Mouse (Mus musculus): Measurements from ENCODE around the gene Hbs1l. TPM values are rescaled to one million over a fixed set of nuclear protein-coding genes. Genes with fewer than 3 reads are reported as not detected.
"Not testable (repeated sequence)": the region's sequence is repeated elsewhere in the genome, so short reads cannot be mapped to it uniquely, and the experiment has no call there.

The Hbs1l gene
- polyA plus RNA-seq, 1 experiment from 2014 or later = 121 TPM

DNA sequence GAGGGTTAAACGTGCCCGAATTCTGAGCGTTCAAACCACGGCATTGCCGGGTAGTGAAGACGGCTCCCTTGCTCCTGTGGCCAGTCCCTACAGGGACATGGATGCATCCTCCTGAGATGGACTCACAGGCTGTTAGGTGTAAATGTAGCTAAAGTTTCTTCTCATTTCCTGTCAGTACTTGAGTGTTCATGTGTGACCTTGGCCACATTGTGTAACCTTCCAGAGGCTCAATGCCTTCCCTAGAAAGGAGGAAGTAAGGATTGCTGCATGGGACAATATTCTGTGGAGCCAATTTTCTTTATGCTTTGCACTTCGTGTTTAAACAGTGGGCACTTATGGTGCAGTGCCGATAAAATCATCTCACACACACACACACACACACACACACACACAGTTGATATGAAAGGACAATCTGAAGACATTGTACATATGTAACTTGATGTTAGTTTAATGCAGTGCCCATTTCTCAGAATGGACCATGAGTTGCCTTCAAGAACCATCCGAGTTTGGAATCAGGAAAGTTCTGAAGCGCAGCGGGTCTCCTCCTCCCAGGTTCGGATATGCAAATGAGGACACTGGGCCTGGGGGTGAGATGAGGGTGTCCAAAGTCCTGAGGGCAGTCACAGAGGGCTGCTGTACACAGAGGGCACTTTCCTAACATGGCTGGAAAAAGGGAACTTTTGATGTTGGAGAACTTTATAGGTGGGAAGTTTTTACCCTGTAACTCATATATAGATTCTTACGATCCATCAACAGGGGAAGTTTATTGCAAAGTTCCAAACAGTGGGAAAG is 81.1 kb downstream of the Hbs1l start, which contains the start of gene Aldh8a1:
Gene Aldh8a1, plus strand, starts transcription at position 610 of the 792 bp plus-strand sequence.
- H3K27me3 ChIP-seq (replicated peaks; ENCODE audit: low read depth, poor library complexity, severe bottlenecking) = no peaks in the 10 kb centered on the region; the same call in 1 of the 2 replicates
- peaks cover 2% of the 10 kb centered on the region; the same call in 1 of the 2 replicates for H3K4me1 ChIP-seq
- no peak for DNase-seq (ENCODE audit: low spot score)
- H3K36me3 ChIP-seq (replicated peaks) = no peaks in the 10 kb centered on the region
- H3K4me3 ChIP-seq = no peak within 1 kb of the TSS
- no peaks in the 10 kb centered on the region for H3K9me3 ChIP-seq
- WGBS = 87% methylated on average over 13 of the region's 13 CpGs
- no peak within 1 kb of the TSS for H3K27ac ChIP-seq (replicated peaks)

DNA sequence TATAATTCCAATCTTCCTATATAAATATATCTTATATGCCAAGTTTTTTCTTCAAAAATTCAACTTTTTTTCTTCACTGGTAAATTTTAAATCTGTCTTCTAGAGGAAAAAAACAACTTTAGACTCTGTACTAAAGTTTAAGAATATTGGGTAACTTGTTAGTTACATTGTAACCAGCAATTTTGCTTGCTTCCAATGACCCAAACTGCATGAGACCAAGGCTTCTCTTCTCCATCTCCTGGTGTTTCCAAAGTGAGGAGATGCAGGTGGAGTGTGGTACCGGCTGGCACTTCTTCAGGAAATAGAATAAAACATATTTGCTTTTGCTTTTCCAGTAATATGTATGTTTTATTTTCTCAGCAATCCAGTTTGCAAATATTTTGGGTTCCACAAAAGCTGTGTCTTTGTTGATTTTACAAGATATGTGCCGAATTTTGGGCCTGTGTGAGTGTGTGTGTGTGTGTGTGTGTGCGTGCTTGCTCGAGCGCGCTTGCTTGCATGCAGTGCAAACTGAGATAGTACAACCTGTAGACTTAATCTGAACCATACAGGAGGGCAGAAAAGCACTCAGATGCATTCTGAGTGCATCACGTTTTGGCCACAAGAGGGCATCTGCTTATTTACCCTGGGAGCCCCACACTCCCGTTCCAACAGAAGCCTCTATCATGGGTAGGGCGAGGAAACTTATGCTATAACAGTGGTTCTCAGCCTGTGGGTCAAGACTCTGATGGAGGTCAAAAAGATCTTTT is 82.6 kb downstream of the Hbs1l start:
- H3K36me3 ChIP-seq (replicated peaks) = no peaks in the 10 kb centered on the region
- H3K9me3 ChIP-seq = no peaks in the 10 kb centered on the region
- H3K4me1 ChIP-seq = peaks cover 2% of the 10 kb centered on the region; the same call in 1 of the 2 replicates
- no peak for DNase-seq (ENCODE audit: low spot score)
- 72% methylated on average over 9 of the region's 9 CpGs for WGBS
- H3K4me3 ChIP-seq = no peak overlapping the region
- H3K27ac ChIP-seq (replicated peaks) = no peak overlapping the region
- H3K27me3 ChIP-seq (replicated peaks; ENCODE audit: low read depth, poor library complexity, severe bottlenecking) = no peaks in the 10 kb centered on the region; the same call in 1 of the 2 replicates

DNA sequence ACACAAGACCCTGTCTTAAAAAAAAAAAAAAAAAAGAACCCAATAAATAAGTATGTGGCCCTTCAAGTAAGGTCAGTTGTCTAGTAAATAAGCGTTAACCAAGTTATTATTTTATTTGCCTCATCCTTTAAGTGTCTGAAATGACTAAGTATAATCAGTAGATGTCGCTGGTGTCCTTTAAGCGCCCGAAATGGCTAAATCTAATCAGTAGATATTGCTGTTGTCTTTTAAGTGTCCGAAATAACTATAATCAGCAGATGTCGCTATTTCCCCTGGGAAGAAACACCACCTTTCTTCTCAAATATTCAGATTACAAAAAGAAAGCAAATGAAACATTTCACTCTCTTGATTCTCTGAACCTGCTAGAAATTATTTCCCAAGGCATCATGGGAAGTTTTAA is 87.1 kb downstream of the Hbs1l start:
- no peaks in the 10 kb centered on the region for H3K36me3 ChIP-seq (replicated peaks)
- H3K9me3 ChIP-seq = no peaks in the 10 kb centered on the region
- no peak overlapping the region for H3K27ac ChIP-seq (replicated peaks)
- H3K4me1 ChIP-seq = no peaks in the 10 kb centered on the region
- no peaks in the 10 kb centered on the region; the same call in 1 of the 2 replicates for H3K27me3 ChIP-seq (replicated peaks; ENCODE audit: low read depth, poor library complexity, severe bottlenecking)
- DNase-seq (ENCODE audit: low spot score) = no peak
- 26% methylated on average over 6 of the region's 6 CpGs for WGBS
- no peak overlapping the region for H3K4me3 ChIP-seq

DNA sequence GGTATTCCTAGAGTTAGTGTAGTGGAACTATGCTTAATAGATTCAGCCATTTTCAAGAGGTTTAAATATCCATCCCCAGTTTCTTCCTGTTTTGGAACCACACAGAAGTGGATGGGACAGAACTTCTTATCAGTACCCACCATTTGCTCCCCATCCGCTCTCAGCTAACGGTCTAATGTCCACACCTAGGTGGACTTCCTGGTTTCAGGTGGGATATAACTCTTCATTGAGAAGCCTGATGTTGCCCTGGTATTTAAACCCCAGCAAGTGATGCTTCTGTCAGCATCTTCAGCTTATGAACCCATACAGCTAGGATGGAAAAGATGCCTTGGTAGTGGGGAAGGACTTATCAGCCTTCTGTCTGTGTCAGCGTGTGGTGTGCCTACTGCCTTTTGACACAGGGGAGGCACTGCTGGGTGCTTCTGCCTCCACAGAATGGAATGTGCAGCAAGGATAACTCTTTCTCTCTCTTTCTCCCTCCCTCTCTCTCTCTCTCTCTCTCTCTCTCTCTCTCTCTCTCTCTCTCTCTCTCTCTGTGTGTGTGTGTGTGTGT is 89.4 kb downstream of the Hbs1l start:
- no peak overlapping the region for H3K4me3 ChIP-seq
- no peaks in the 10 kb centered on the region; the same call in 1 of the 2 replicates for H3K27me3 ChIP-seq (replicated peaks; ENCODE audit: low read depth, poor library complexity, severe bottlenecking)
- no peak for DNase-seq (ENCODE audit: low spot score)
- no peaks in the 10 kb centered on the region for H3K4me1 ChIP-seq
- no peaks in the 10 kb centered on the region for H3K36me3 ChIP-seq (replicated peaks)
- H3K9me3 ChIP-seq = no peaks in the 10 kb centered on the region
- 76% methylated on average over 3 of the region's 3 CpGs for WGBS
- no peak overlapping the region for H3K27ac ChIP-seq (replicated peaks)

DNA sequence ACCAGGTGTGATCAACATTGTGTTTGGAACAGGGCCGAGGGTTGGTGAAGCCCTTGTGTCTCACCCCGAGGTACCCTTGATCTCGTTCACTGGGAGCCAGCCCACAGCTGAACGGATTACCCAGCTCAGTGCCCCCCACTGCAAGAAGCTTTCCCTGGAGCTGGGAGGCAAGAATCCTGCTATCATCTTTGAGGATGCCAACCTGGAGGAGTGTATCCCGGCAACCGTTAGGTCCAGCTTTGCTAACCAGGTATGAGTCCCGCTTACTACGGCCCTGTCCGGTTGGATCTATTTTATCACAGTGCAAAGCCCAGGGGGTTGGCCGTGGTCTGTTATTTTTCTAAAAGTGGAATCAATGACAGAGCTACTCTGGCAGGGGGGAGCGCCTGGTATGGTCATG is 93.3 kb downstream of the Hbs1l start:
- Histone ChIP-seq H3K36me3 (replicated peaks) (no peaks in the 10 kb centered on the region), H3K9me3 (no peaks in the 10 kb centered on the region), H3K27ac (replicated peaks) (no peak overlapping the region), H3K27me3 (replicated peaks; ENCODE audit: low read depth, poor library complexity, severe bottlenecking) (no peaks in the 10 kb centered on the region), H3K4me1 (no peaks in the 10 kb centered on the region), H3K4me3 (no peak overlapping the region)
- 93% methylated on average over 11 of the region's 11 CpGs for WGBS
- DNase-seq (ENCODE audit: low spot score) = no peak

DNA sequence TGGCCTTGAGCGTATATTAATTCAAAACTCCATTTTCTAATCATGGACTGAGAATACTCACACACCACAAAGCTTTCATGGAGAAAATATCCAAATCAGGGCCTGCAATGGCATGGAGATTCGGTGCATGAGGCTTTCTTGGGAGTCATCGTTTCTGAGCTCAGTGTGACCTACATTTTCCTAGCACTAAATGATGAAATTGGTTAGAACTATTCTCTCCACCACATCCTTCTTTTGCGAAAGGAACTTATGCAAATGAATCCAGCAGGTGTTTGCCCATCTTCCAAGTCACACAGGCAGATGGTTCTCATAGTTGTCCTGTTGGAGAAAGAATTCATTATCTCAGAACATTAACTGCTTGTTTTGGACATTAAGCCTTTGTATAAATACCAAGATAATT is 94.7 kb downstream of the Hbs1l start:
- WGBS = 85% methylated on average over 4 of the region's 4 CpGs
- no peaks in the 10 kb centered on the region for H3K36me3 ChIP-seq (replicated peaks)
- no peak overlapping the region for H3K4me3 ChIP-seq
- H3K27ac ChIP-seq (replicated peaks) = no peak overlapping the region
- no peak for DNase-seq (ENCODE audit: low spot score)
- H3K9me3 ChIP-seq = no peaks in the 10 kb centered on the region
- no peaks in the 10 kb centered on the region for H3K27me3 ChIP-seq (replicated peaks; ENCODE audit: low read depth, poor library complexity, severe bottlenecking)
- H3K4me1 ChIP-seq = no peaks in the 10 kb centered on the region

DNA sequence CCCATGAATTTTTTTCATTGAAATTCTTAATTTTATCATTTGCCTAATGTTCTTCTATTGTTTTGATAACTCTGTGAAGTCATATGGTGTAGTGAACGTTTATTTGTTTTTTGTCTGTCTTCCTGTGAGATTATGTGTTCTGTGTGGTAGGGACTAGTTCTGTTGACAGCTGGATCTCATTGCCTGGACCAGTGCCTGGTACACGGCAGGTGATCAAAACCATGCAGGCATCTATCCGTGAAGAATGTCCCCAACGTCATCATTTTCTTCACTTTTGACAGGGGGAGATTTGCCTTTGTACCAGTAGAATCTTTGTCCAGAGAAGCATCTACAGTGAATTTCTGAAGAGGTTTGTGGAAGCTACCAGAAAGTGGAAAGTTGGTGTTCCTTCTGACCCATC is 95.5 kb downstream of the Hbs1l start:
- WGBS = 71% methylated on average over 4 of the region's 4 CpGs
- H3K9me3 ChIP-seq = no peaks in the 10 kb centered on the region
- H3K27me3 ChIP-seq (replicated peaks; ENCODE audit: low read depth, poor library complexity, severe bottlenecking) = no peaks in the 10 kb centered on the region
- no peaks in the 10 kb centered on the region for H3K4me1 ChIP-seq
- DNase-seq (ENCODE audit: low spot score) = no peak
- H3K4me3 ChIP-seq = no peak overlapping the region
- no peak overlapping the region for H3K27ac ChIP-seq (replicated peaks)
- no peaks in the 10 kb centered on the region for H3K36me3 ChIP-seq (replicated peaks)

DNA sequence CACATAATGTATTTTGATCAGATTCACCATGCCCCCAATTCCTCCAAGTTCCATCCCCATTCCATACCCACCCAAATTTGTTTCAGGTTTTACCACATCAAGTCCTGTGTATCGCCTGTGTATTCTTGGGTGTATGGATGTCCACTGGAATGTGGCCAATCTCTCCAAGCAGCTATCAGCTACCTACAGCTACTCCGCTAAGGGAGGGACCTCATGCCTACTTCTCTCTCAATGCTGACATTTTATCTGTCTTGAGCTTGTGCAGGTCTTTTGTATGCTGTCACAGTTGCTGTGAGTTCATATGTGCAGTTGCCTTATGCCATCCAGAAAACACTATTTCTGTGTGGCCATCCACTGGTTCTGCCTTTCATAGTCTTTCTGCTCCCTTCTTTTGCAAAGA is 97.6 kb downstream of the Hbs1l start:
- Histone ChIP-seq H3K4me3 (no peak overlapping the region), H3K36me3 (replicated peaks) (no peaks in the 10 kb centered on the region), H3K27ac (replicated peaks) (no peak overlapping the region), H3K27me3 (replicated peaks; ENCODE audit: low read depth, poor library complexity, severe bottlenecking) (no peaks in the 10 kb centered on the region), H3K4me1 (no peaks in the 10 kb centered on the region), H3K9me3 (no peaks in the 10 kb centered on the region)
- no peak for DNase-seq (ENCODE audit: low spot score)
- 86% methylated on average over 2 of the region's 2 CpGs for WGBS

DNA sequence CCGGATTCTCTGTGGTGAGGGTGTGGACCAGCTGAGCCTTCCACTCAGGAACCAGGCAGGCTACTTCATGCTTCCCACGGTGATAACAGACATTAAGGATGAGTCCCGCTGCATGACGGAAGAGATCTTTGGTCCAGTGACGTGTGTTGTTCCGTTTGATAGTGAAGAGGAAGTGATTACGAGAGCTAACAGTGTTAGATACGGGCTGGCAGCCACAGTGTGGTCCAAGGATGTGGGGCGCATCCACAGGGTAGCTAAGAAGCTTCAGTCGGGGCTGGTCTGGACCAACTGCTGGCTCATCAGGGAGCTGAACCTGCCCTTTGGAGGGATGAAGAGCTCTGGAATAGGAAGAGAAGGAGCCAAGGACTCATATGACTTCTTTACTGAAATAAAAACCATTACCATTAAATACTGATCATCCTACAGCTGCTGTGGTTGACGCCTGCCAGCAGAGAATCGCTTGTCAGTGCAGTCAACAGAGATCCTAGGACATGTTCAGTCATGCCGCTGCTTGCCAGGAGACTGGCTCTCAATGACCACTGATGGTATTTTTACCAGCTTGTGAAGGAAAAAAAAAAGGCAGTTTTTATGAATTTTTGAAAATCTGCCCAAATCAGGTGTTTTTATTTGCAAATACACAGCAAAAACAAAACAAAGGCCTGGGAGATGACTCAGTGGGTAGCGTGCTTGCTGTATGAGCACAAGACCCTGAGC is 99.8 kb downstream of the Hbs1l start:
- Histone ChIP-seq H3K36me3 (replicated peaks) (no peaks in the 10 kb centered on the region), H3K4me1 (no peaks in the 10 kb centered on the region), H3K27ac (replicated peaks) (no peak overlapping the region), H3K4me3 (no peak overlapping the region), H3K27me3 (replicated peaks; ENCODE audit: low read depth, poor library complexity, severe bottlenecking) (no peaks in the 10 kb centered on the region), H3K9me3 (no peaks in the 10 kb centered on the region)
- 90% methylated on average over 14 of the region's 14 CpGs for WGBS
- DNase-seq (ENCODE audit: low spot score) = no peak

DNA sequence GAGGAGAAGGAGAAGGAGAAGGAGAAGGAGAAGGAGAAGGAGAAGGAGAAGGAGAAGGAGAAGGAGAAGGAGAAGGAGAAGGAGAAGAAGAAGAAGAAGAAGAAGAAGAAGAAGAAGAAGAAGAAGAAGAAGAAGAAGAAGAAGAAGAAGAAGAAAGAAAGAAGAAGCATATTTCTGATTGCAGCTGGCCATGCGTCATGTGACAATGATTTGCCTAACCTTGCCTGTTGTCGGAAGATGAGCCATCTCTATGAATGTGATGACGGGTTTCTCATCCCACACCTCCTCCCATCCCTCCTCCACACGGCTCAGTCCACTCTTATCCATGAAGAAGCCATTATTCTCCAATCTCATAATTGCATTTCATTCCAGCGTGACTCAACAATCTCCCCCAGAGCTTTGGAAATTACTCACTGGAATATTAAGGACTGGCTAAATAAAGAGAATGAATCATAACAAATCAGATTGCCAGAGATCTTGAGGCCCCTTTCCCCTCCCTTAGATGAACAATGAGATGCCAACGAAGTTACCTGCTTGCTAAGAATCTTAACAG is 103.2 kb downstream of the Hbs1l start:
- H3K4me1 ChIP-seq; H3K36me3 ChIP-seq (replicated peaks); H3K4me3 ChIP-seq; DNase-seq (ENCODE audit: low spot score); H3K9me3 ChIP-seq; H3K27ac ChIP-seq (replicated peaks); H3K27me3 ChIP-seq (replicated peaks; ENCODE audit: low read depth, poor library complexity, severe bottlenecking): not testable (repeated sequence)
- WGBS = 86% methylated on average over 6 of the region's 6 CpGs

DNA sequence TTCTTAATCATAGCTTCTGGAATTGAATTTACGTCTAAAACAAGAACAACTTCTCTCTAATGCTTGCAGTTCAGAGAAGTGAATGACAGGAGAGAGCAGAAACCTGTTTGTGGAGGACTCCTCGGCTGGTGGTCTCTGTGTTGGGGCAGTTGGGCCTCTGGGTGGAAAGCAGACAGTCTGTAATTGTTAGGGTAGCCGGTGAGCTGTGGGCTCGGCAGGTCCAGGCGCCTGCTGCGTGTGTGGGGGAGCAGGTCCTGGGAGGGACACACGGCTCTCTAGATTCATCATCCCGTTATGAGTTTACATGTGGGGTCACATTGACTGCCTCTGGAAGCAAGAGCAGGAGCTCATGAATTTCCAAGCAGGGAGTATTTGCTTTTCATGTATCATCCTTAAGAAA is 103.8 kb downstream of the Hbs1l start:
- Histone ChIP-seq H3K27ac (replicated peaks) (no peak overlapping the region), H3K27me3 (replicated peaks; ENCODE audit: low read depth, poor library complexity, severe bottlenecking) (no peaks in the 10 kb centered on the region), H3K4me3 (no peak overlapping the region), H3K9me3 (no peaks in the 10 kb centered on the region), H3K36me3 (replicated peaks) (no peaks in the 10 kb centered on the region), H3K4me1 (0 out of 2 replicates have a peak, but pooled peaks cover 3% of the 10 kb centered on the region)
- DNase-seq (ENCODE audit: low spot score) = no peak
- WGBS = 63% methylated on average over 8 of the region's 8 CpGs

DNA sequence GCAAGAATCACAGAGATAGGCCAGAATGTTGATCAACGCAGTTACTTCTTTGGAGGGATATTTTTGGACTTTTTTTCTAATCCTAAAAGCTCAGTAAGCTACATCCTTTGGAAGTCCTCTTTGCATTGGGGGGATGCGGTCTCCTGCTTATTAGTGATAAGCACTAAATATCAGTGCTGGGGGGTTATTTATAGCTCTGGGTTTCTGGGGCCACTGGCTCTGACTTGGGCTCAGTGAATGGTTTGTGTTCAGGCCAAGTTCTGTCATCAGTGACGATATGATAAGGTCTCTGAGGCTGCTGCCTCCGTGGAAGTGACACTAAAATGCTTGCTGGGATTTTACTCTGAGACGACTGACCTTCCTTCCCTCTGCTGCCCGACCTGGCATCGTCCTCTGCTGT is 104.3 kb downstream of the Hbs1l start:
- Histone ChIP-seq H3K4me1 (0 out of 2 replicates have a peak, but pooled peaks cover 3% of the 10 kb centered on the region), H3K36me3 (replicated peaks) (no peaks in the 10 kb centered on the region), H3K9me3 (no peaks in the 10 kb centered on the region), H3K27ac (replicated peaks) (no peak overlapping the region), H3K4me3 (no peak overlapping the region), H3K27me3 (replicated peaks; ENCODE audit: low read depth, poor library complexity, severe bottlenecking) (no peaks in the 10 kb centered on the region)
- no peak for DNase-seq (ENCODE audit: low spot score)
- WGBS = 70% methylated on average over 7 of the region's 7 CpGs
